Mouse (Mus musculus): Measurements from ENCODE around the gene Ensa.

The Ensa gene

GRCm38 (mm10) chr3:95679551-95679950 is 54.8 kb downstream of the Ensa start:
- DNase-seq (ENCODE audit: low spot score in 2 of 2), result no peak

- DNase-seq (ENCODE audit: low spot score in 2 of 2), result no peak
Measured at GRCm38 (mm10) chr3:95680673-95681072, 55.9 kb downstream of the Ensa start.

- no peak for DNase-seq (ENCODE audit: low spot score in 2 of 2)
Measured at GRCm38 (mm10) chr3:95681365-95681764, 56.6 kb downstream of the Ensa start.
